Mouse (Mus musculus): ENCODE measurements around the gene Tmeff2.

Tmeff2 gene

DNA sequence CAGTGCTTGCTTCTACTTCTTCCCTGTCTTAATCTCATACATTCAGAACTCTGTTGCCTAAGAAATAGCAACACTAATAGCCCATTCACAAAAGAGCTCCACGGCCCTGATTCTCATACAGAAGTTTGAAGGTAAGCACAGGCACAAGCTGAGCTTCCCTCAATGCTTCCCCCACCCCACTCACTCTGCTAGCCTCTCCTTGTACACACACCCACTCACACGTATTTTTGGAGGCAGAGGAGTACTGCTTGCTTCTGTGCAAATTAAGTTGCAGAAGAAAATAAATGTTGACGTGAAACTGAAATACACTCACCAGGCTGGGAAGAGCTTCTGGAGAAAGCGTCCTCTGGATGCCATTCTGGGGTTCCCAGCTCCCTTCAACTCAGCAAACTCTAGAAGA is 80.1 kb downstream of the Tmeff2 start:
- DNase-seq (ENCODE audit: low read depth), result no peak

DNA sequence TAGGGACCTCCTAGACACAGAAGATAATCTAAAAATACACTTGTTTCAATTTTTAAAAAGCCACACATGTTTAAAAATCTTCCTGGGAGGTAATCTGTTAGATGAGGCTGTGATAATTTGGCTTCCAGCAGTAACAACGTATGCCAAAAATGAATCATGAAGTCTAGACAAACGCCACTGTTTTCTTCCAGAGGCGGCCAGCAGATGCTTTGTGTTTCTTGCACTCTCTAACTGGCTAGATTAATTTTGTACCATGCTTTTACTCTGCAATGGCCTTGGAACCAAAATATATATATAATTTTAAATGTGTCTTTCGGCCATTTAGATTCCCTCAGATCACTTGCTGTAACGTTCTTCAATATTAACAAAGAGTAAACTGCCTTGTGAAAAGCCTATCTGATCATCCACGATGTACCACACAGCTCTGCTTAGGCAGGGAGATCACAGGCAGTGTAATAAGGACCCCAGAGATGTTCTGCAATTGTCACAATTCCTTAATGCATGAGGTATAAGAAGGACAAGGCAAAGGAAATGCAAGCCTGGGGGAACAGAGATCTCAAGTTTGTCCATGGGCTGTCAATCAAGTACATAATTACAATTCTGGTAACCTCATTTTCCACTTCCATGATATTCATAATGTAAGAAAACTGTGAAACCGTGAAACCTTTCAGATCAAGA is 80.8 kb downstream of the Tmeff2 start:
- no peak for DNase-seq (ENCODE audit: low read depth)

DNA sequence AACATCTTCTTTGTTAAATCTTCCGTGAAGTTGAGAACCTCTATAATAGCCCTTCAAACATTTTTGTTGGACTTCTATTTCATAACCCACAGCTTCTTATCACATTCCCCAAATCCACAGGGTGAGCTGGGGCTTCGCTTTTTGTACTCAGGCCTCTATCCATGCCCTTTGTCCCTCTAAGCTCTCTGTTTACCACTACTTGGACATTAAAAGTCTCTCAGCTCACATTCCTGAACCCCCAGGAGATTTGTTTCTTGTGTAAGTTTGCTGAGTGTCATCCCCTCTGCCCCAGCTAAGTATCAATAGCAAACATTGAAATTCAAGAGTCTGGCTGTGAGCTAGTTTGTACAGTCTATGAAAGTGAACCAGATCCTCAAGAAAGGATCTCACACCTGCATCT is 90.2 kb downstream of the Tmeff2 start:
- no peak for DNase-seq (ENCODE audit: low read depth)

DNA sequence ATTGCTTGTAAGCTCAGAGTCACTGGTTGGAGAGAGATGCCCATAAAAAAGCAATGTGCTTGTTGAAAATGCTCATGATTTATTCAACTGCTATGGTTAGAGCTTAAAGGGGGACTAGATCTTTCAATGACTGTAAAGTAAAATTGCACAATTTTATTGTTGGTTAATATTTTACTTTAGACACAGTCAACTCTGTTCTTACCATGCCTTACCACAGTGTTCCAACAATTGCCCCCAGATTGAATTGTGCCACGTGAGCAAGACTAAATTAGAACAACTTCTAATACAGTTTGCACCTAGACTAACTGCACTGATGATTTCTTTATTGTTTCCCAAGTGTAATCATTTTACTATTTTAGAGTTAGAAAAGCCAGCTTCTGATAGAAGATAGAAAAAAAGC is 94.1 kb downstream of the Tmeff2 start:
- no peak for DNase-seq (ENCODE audit: low read depth)

DNA sequence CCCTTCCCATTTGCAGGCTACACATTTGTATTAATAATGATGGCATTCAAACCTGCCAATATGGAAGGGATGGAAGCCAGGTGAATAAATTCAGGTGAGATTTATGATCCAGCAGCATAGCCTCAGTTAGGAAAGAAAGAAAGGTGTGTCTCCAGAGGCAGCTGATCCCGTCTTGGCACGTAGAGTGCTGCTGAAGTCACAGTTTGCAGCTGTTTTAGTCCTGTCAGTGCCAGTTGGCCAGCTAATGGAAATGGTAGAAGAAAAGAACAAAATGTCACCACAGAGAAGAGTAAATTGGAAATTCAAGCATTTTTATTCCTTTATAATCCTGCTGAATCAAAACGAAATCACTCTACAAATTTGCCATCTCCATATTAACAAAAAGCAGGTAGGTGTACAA is 99.3 kb downstream of the Tmeff2 start:
- no peak for DNase-seq (ENCODE audit: low read depth)

DNA sequence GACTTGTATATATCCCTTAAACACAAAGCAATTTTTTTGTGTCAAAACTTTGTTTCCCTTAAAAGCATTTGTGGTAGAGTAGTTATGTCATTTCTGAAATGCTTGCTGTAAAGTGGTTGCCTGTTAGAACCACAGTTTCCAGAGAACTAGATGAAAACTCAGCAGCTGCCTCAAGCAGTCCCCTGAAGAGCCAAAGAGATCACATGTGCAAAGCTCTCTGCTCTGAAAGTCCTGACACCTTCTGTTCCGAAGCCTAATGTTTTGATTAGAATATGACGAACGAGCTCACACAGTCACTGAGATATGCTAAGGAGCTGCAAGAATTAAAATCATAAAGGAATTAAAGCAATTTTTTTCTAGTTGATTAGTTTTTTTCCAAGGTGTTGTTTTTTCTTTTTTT is 107.9 kb downstream of the Tmeff2 start:
- no peak for DNase-seq (ENCODE audit: low read depth)

DNA sequence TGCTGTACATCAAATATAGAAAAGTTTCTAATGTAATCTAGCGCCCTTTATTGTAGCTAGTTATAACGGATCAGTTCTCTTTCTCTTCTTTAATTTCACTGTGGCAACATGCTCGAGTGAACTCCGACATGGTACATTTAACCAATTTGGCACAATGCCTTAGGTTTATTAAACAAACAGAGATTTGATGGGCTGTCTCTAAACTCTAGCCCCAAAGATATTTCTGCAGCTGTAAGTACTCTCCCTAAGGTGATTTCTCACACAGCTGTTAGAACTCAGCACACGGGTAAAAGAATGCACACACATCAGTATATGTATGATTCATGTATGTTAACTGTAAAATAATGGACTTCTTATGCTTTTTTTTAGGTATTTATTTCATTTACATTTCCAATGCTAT is 139.8 kb downstream of the Tmeff2 start:
- DNase-seq (ENCODE audit: low read depth), result no peak

DNA sequence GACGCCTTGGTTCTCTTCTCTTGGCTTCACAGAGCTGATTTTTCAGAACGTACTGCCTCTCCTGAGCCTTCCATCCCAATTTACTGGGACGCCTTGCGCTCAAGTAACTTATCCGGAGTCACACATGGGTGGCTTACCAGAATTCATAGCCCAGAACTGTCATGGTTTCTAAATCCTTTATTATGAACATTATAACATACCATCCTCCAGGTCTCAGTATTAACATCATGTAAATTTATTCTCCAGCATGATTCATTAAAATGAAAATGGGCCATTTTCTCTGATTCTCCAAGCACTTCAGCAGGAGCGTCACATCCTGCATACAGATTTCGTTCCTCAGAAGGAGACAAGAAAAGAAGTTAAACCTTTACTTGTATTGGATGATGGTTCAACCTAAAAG is 144.4 kb downstream of the Tmeff2 start:
- no peak for DNase-seq (ENCODE audit: low read depth)

DNA sequence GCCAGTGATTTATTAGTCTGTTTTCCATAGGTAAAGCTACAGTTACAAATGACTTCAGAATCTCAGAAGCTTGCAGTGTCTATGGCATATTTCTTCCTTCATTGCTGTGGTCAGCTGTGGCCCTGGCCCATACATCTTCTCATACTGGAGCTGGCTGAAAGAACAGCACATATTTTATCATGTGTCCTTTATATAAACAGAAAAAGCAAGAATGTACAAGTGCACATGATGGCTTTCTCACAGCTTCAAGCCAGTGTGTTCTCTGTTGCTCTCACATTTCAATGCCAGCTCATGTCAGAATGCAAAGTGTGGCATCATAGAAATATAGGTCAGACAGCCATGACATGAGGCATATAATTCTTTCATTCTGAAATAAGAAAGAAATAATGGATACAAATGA is 164.1 kb downstream of the Tmeff2 start:
- no peak for DNase-seq (ENCODE audit: low read depth)

DNA sequence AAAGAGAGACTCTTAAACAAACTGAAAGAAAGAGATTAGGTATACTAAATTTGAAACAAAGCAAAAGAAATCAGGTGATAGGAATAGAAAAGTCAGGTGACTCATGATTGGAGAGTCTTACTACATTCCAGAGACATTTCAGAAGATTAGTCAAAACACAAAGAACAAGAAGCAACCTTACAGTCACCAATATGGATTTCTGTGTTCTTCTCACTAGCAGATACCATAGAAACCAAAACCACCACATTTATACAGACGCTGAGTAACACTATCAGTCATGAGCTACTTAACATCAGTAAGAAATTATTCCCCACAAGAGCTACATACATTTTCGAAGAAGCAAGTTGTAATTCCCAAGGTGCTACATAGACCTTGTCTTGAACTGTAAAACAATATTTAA is 165.2 kb downstream of the Tmeff2 start:
- no peak for DNase-seq (ENCODE audit: low read depth)

DNA sequence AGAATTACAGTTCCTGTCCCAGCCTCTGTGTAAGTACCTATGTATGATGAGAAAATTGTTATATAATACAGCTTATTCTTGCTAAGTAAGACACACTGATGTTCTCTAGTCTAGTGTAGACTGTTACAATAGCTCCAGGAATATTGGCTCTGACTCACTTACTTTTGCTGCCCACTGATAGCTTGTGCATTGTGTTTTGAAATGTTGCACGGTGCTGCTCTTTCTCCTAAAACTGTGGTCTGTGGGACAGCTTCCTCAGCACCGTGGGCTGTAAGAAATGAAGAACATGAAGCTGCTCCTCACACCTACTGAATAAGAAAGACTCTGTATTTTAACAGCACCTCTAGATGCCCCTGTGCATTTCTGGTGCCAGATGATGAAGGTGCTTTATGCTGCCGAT is 168.4 kb downstream of the Tmeff2 start:
- DNase-seq (ENCODE audit: low read depth), result no peak

DNA sequence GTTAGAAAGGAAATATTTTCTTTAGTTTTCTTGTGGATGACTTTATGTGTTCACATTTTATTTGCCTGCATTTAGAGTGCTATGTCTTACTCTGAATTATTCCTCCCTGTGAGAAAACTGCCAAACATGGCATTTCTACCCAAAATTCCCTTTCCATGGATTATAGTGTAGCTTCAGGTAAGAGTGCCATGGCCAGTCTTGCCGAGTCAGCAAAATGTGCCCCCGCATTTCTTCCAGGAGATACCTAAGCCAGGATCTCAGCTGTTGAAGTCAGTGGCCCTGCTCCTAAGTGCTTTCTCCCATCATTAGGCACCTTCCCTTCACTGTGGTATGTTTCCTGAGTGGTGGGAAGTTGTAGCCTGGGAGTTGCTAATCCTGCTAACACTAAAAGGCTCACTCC is 168.8 kb downstream of the Tmeff2 start:
- no peak for DNase-seq (ENCODE audit: low read depth)

DNA sequence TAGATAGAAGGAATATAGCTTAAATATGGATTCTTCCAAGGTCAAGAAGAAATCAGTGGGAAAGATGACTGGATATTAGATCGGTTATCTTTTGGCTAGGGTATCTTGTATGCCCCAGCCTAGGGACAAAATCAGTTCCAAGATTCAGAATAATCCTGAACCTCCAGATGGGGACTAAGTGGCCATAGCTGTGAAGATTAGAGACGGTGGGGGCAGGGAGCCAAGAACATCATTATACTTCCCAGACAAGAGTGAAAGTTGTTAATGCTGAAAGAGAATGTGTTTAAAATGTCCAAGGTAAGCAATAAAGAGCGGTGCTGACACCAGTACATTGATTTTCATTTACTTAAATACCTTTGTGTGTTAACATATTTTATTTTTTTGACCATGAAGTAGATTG is 173.6 kb downstream of the Tmeff2 start:
- DNase-seq (ENCODE audit: low read depth), result no peak

DNA sequence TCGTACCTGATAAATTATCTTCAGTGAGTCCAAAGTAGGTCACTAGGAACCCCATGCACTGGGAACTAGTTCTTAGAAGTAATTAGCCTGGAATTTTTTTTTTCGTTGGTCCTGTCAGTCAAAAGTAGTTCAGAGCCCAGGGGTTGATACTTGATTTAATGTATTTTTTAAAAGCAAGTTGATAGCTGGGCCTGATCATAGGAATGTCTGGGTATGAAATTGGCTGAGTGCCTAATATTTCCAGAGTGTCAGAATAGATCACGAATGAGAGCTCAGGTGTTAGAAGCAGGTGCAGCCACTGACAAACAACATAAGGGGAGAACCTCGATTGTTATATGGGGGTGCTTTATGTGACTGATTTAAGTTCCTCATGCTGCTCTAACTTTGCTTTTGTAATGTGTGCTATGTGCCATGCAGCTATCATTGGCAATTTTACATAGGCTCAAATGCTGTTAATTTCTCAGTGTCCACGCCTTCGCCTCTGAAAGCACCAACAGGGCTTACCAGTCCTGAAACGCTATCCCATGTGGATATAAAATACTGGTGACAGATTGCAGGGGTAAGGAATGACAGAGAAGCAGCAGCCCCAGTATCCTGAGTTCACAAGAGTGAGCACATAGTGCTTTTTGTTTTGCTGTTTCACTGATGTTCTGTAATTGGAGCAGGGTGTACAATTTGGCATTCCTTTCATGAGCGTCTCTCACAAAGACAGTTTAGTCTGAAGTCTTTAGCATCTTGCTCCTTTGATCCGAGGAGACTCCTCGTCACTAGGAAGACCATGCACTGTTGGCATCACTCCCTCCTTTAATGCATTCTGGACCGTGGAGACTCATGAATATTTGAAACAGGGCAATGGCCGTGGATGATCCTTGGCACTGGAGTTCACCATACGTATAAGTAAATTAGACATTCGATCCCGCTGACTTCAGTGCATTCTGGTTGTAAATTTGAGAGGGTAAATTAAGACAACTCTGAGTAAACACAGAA is 175.6 kb downstream of the Tmeff2 start:
- no peak for DNase-seq (ENCODE audit: low read depth)

DNA sequence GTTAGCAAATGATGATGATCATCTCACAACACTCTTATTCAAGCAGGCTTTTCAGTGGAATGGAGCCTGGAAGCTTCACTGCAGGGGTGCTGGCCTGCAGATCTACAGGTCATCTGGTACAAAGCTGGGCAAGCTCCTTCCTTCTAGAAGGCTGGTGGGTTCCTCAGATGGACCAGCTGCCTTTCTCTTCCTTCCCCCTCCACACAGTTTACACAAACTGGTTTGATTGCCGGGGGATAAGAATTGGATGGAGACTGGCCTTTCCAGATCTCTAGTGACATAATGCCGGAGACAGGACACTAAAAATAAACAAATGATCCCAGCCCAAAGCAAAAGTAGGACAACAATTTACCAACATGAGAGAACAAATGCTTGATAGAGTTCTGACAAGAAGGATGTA is 188.5 kb downstream of the Tmeff2 start:
- DNase-seq (ENCODE audit: low read depth), result no peak

DNA sequence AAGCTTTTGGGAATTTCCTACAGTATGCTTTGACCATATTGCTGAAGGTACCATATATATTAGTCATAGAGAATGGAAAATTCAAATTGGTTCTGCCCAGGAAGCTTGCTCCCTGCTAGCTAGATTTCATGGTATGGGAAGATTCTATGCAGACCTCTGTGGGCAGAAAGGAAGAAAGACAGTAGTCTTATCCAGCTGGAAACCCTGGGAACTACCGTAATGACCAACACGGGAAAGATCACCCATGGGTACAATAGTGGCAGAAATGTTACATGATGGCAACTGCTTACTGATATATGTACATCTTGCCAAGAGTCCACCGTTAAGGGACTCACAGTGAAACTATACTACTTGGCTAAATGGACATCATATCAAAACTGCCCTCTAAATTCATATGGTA is 189.4 kb downstream of the Tmeff2 start:
- DNase-seq (ENCODE audit: low read depth), result no peak

DNA sequence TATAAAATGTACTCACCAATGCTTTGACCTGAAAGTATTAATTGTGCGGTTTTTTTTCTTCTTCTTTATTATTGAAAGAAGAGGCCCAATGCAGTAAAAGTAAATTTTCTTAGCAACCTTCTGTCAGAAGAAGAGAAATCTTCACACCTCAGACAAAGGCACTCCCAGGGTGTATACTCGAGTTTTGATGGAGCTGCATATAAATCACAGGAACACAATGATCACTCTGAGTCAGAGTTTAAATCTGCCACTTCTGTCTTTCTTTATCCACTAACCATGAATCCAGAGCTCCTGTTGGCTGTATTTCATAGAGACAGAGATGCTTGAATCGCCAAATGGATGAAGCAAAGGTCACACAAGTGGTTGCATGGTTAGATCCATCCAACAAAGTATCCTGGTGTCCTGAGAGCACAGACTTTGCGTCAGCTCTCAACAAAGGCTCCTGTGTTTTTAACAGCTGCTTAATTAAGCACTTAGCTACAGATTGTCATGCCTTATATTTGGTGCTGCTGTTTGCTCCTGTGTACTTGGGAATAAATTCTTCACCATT is 189.8 kb downstream of the Tmeff2 start:
- DNase-seq (ENCODE audit: low read depth), result no peak

DNA sequence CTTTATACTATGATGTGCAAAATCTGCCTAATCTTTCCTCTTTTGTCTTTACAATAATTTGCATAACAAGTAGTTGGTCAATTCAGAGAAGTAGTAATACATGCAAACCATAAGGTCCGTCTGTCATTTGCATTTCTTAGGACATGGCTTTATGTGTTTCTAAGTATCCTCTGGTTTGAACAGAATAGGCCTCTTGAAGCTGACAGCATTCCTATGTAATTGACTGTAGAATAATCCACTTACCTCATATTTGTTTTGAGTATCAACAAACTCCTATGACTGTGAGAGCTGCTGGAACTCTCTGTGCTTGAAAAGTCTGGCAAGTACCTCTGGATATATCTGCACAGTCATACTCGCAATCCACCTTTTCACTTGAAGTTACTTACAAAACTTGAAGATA is 194.3 kb downstream of the Tmeff2 start:
- DNase-seq (ENCODE audit: low read depth), result no peak

DNA sequence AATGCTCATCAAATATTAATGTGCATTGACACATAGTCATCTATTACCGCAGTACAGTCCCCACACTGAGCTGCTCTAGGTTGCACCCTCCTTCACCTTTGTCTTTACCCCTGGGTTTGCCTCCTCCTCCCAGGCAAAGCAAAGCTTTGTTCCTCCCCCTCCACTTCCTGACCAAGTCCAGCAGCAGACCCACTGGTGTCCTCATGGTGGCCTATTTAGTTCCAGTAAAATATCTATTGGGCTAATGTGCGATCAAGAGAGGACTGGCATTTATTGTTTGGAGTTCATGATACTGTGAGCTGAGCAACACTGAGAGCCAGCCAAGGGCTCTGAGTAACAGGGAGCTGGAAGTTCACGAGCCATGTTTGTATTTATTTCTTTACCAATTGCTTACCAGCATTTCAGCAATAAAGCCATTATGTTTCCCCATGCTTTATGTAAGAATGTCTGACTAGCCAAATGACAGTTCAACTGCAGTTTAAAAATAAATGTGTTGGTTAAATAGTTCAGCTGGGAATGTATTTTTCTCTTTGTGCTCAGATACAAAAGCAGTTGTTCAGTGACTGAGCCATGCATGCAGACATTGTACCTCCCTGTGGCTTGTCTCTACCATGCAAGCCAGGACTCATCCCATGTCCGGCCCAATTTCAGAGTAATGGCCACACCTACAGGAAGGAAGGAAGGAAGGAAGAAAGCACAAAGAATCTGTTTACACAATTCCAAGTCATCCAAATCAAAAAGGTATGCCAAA is 196.6 kb downstream of the Tmeff2 start:
- DNase-seq (ENCODE audit: low read depth), result no peak

DNA sequence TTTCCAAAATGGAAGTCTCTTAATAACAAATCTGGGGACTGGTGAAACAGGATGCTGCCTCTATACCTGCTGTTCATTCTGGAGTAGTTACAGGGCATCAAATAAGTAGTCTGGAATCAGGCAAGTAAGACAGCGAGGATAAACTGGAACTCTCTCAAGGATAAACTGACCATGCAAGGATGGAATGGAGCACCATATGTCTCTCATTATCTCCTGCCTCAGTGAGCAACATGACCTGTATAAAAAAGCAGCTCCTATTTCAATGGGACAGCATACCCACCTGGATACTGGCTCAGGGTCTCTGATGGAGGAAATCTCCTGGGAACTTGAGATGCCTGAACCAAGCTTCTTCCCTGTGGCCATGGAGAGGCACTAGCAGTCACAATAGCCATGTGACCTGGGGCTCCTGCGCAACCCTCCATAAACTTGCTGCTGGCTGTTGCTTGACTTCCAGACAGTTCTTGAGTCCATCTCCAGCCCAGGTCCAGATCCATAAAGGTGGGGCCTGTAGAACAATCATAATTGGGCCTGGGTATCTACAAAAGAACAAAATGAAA is 200.7 kb downstream of the Tmeff2 start:
- DNase-seq (ENCODE audit: low read depth), result no peak

DNA sequence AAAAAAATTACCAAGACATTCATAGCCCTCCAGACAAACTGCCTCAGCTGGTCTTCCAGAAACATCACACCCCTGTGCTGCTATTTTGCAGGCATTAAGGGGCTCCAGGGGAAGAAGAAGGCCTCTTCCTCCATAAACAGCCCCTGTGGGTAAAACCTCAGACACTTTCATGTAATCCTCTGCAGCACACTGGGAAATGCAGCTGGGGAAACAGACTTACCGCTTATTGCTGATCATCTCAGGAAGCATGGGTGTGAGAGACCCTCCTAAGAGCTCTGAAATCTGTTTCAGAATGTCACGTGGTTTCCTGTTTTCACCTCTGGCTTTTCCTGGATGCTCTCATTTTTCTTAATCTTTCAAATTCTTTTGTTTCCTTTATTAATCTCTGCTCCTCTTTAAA is 204.3 kb downstream of the Tmeff2 start:
- DNase-seq (ENCODE audit: low read depth), result no peak

DNA sequence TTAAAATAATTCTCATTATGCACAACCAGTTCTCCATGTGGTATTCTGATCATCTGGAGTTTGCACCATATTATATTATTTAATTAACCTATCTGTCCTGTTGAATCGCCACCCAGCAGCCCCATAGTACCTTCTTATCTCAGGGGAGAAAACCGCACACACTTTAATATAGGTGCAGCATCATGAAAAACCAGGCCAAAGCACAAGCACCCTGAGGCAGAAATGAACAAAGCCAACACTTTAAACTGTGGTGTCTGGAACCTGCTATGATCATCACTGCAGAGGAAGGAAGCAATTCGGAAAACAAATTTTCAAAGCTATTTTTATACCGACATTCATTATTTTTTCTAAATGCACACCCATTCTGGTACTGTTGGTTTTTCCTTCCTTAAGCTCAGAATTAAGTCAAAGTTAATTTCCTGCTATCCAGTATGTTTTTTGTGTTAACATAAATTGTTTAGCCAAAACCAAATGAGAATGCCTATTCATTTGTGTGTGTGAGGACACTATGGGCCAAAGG is 206.0 kb downstream of the Tmeff2 start:
- no peak for DNase-seq (ENCODE audit: low read depth)
